Mouse (Mus musculus) hindbrain, postnatal 0 days (tissue): ENCODE results near the gene Elmsan1. TPM values are rescaled to one million over a fixed set of nuclear protein-coding genes. Genes with fewer than 3 reads are reported as not detected.

Experiments
- ATAC-seq: fragments of 200-750 bp; cut with Nextera tagmentation; 2 replicates; pipeline ENCODE4 v1.8.0; 2017; ENCODE audit warnings: mild to moderate bottlenecking, moderate TSS enrichment, moderate library complexity
- DNase-seq: peaks from one replicate; pipeline ENCODE4 v3.0.0-alpha.2; 2015; ENCODE audit warnings: low spot score
- H3K27ac ChIP-seq: fragments of 300-500 bp; sonication (generic); 2 replicates; pipeline ENCODE4 v1.5.1; 2014; ENCODE audit warnings: mild to moderate bottlenecking
- H3K27me3 ChIP-seq: fragments of 300-500 bp; sonication (generic); 2 replicates; pipeline ENCODE4 v1.6.1; 2014; ENCODE audit warnings: low read length, mixed read lengths; ENCODE audit not compliant: insufficient read depth
- H3K36me3 ChIP-seq: fragments of 300-500 bp; sonication (generic); 2 replicates; pipeline ENCODE4 v1.6.1; 2014; ENCODE audit warnings: low read length, mixed read lengths; ENCODE audit not compliant: insufficient read depth
- H3K4me1 ChIP-seq: fragments of 300-500 bp; sonication (generic); 2 replicates; pipeline ENCODE4 v1.6.1; 2014; ENCODE audit warnings: antibody characterized with exemption, low read length, mixed read lengths; ENCODE audit not compliant: insufficient read depth
- H3K4me2 ChIP-seq: fragments of 300-500 bp; sonication (generic); 2 replicates; pipeline ENCODE4 v1.6.1; 2014; ENCODE audit warnings: low read depth, mild to moderate bottlenecking, low read length, moderate library complexity, mixed read lengths
- H3K4me3 ChIP-seq: fragments of 300-500 bp; sonication (generic); 2 replicates; pipeline ENCODE4 v1.5.1; 2014; ENCODE audit warnings: low read length
- H3K9ac ChIP-seq: fragments of 300-500 bp; sonication (generic); replicated peaks from 2 replicates; pipeline ENCODE4 v1.6.1; 2014; ENCODE audit warnings: mild to moderate bottlenecking, low read length, moderate library complexity, mixed read lengths
- H3K9me3 ChIP-seq: fragments of 300-500 bp; sonication (generic); 2 replicates; pipeline ENCODE4 v1.6.1; 2016; ENCODE audit warnings: low read length, mixed read lengths
- CTCF ChIP-seq: IDR thresholded peaks from 2 replicates; pipeline ENCODE4 v1.5.1; 2016; ENCODE audit warnings: antibody characterized with exemption, control low read depth, low read depth
- WGBS: fragments of 180-500 bp; shearing (Covaris S2); extraction: QIAGEN DNeasy Blood & Tissue Kit; methylation state at CpG from one replicate; pipeline ENCODE4 v1.1.7; 2014; 5-methylcytosine and 5-hydroxymethylcytosine counted together
- polyA plus RNA-seq: library from polyadenylated mRNA; unstranded; fragments of >200 nt; fragmentation: Nextera tagmentation; extraction: Ambion mirVana; gene quantifications from 2 replicates; pipeline ENCODE4 v1.2.1, GENCODE M21; 2015
- total RNA-seq: library from RNA; depleted of rRNA; stranded (reverse); fragments of >200 nt; gene quantifications from 2 replicates; pipeline ENCODE4 v1.2.3, GENCODE M21; 2014

The Elmsan1 gene
- total and polyA plus RNA-seq, 2 experiments from 2014 or later: 3.0 to 9.3 TPM

DNA sequence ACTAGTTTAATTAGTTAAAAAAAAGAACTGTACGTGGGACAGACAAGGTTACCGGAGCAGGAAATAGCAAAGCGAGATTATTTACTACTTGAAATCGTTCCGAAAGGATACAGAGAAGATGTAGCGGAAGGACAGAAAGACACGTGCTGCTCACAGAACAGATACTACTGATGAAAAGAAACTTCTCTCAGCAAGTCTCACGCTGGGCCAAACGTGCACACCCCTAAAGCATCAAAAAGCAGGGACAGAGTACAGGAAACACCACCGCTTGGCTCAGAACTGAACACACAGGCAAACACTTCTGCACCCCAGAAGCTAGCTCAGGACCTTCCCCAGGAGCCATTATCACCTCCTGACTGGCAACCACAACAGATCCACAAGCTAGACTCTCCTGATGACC is 48.1 kb downstream of the Elmsan1 start:
- H3K9ac ChIP-seq: no peak overlapping the region
- H3K4me2 ChIP-seq: no peak overlapping the region
- WGBS: 88% methylated on average over 10 of the region's 10 CpGs
- peaks cover 16% of the 10 kb centered on the region for H3K36me3 ChIP-seq
- no peak overlapping the region for H3K4me3 ChIP-seq
- no peaks in the 10 kb centered on the region for H3K27me3 ChIP-seq
- ATAC-seq (no peak), DNase-seq (no peak)
- peaks cover 20% of the 10 kb centered on the region; the same call in 1 of the 2 replicates for H3K4me1 ChIP-seq
- no peak overlapping the region for H3K27ac ChIP-seq
- no peak for TF ChIP-seq CTCF
- no peaks in the 10 kb centered on the region for H3K9me3 ChIP-seq

- peaks cover 2% of the 10 kb centered on the region; the same call in 1 of the 2 replicates for H3K36me3 ChIP-seq
- no peak overlapping the region for H3K27ac ChIP-seq
- H3K4me1 ChIP-seq: no peaks in the 10 kb centered on the region
- 72% methylated on average over 8 of the region's 8 CpGs for WGBS
- DNase-seq (no peak), ATAC-seq (no peak)
- no peak overlapping the region for H3K4me3 ChIP-seq
- H3K27me3 ChIP-seq: no peaks in the 10 kb centered on the region
- H3K4me2 ChIP-seq: no peak overlapping the region
- no peak for TF ChIP-seq CTCF
- H3K9ac ChIP-seq: no peak overlapping the region
- no peaks in the 10 kb centered on the region for H3K9me3 ChIP-seq
These were observed 52.9 kb downstream of the Elmsan1 start for GRCm38 (mm10) chr12:84165631-84166373.

DNA sequence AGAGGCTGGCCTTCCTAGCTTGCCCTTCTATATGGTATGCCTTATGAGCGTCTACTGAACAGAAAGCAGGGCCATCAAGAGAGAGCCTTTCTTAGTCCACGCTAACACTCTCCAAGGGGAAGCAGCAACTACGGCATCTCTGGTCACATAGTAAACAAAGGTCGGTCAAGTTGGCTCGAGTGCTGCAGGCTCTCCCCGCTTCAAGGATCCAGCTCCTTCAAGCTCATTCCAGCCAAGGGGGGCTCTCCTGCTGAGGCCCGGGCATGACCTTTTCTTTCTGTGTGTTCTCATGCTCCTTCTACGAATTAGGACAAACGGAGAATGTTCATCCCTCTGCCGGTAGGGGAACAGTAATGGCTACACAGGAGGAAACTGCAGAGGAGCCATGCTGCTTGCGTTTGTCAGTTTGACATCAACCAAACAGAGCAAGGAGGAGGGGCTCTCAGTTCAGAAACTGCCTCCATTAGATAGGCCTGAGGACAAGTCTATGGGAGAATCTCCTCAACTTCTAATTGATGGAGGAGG is 55.0 kb downstream of the Elmsan1 start:
- H3K9ac ChIP-seq: no peak overlapping the region
- TF ChIP-seq CTCF: peak; percentile 28; the same call in 1 of the 2 replicates
- no peaks in the 10 kb centered on the region for H3K4me1 ChIP-seq
- ATAC-seq (0 out of 2 replicates have a peak, but pooled peaks have one; percentile 33), DNase-seq (no peak)
- WGBS: 66% methylated on average over 11 of the region's 11 CpGs
- no peak overlapping the region for H3K27ac ChIP-seq
- H3K9me3 ChIP-seq: no peaks in the 10 kb centered on the region
- H3K4me3 ChIP-seq: no peak overlapping the region
- no peak overlapping the region for H3K4me2 ChIP-seq
- H3K27me3 ChIP-seq: no peaks in the 10 kb centered on the region
- H3K36me3 ChIP-seq: peaks cover 3% of the 10 kb centered on the region; the same call in 1 of the 2 replicates

- peak; percentile 65 for TF ChIP-seq CTCF
- Histone ChIP-seq H3K27ac (no peak overlapping the region), H3K4me1 (no peaks in the 10 kb centered on the region), H3K9ac (no peak overlapping the region), H3K27me3 (no peaks in the 10 kb centered on the region), H3K4me3 (no peak overlapping the region), H3K9me3 (no peaks in the 10 kb centered on the region), H3K36me3 (peaks cover 8% of the 10 kb centered on the region; the same call in 1 of the 2 replicates), H3K4me2 (no peak overlapping the region)
- no peak for ATAC-seq
- WGBS: 80% methylated on average over 9 of the region's 9 CpGs
- no peak for DNase-seq
These were observed 55.5 kb downstream of the Elmsan1 start for GRCm38 (mm10) chr12:84163133-84163532.

- H3K36me3 ChIP-seq: peaks cover 9% of the 10 kb centered on the region; the same call in 1 of the 2 replicates
- no peak overlapping the region for H3K9ac ChIP-seq
- no peak overlapping the region for H3K27ac ChIP-seq
- WGBS: 73% methylated on average over 14 of the region's 14 CpGs
- no peaks in the 10 kb centered on the region for H3K27me3 ChIP-seq
- H3K4me2 ChIP-seq: no peak overlapping the region
- no peaks in the 10 kb centered on the region for H3K4me1 ChIP-seq
- no peak overlapping the region for H3K4me3 ChIP-seq
- DNase-seq: peak; percentile 68
- TF ChIP-seq CTCF: peak; percentile 64
- no peaks in the 10 kb centered on the region for H3K9me3 ChIP-seq
- peak; percentile 35; the same call in 1 of the 2 replicates for ATAC-seq
These were observed 56.9 kb downstream of the Elmsan1 start for GRCm38 (mm10) chr12:84161616-84162433.

GRCm38 (mm10) chr12:84161116-84161515 is 57.6 kb downstream of the Elmsan1 start:
- Histone ChIP-seq H3K27ac (no peak overlapping the region), H3K9me3 (no peaks in the 10 kb centered on the region), H3K4me1 (no peaks in the 10 kb centered on the region), H3K9ac (no peak overlapping the region), H3K4me2 (no peak overlapping the region), H3K27me3 (no peaks in the 10 kb centered on the region), H3K4me3 (no peak overlapping the region), H3K36me3 (peaks cover 9% of the 10 kb centered on the region; the same call in 1 of the 2 replicates)
- 85% methylated on average over 8 of the region's 8 CpGs for WGBS
- ATAC-seq: no peak
- no peak for DNase-seq
- TF ChIP-seq CTCF: no peak
